Mouse (Mus musculus) c-Kit-positive CD71-negative TER-119-negative erythroid progenitor cells, embryonic 14.5 days (primary cell): ENCODE measurements around the gene Lclat1.

ENCODE experiments used
- DNase-seq: peaks from one replicate; pipeline ENCODE4 v3.0.0-alpha.2; 2013; ENCODE audit warnings: low read depth

Lclat1 gene

GRCm38 (mm10) chr17:73284301-73284700 lies 176.5 kb downstream of the Lclat1 start:
- no peak for DNase-seq
